ENCODE assay signal across 16 mouse cellular contexts in genomic region chr1:63369561-63369960, GRCm38 (mm10).
DNase-seq lines count a peak whose midpoint lies in the region; ATAC-seq and TF ChIP-seq lines count a peak whose summit lies in the region.
"Had no signal": no experiment of that assay in that cellular context is flagged by ENCODE, and none has a peak within 500 bp of the region (broad histone marks: within the 10 kb centered on the region; RNA-seq: fewer than 3 reads in every experiment).

No protein-coding gene starts in this region.

- H3K27me3 ChIP-seq in heart, embryonic 12.5 days (replicated peaks): no peaks in the 10 kb centered on the region
- no peaks in the 10 kb centered on the region for H3K27me3 ChIP-seq in hindbrain, embryonic 13.5 days
- H3K27me3 ChIP-seq in hindbrain, postnatal 0 days (ENCODE audit: insufficient read depth, low read length): no peaks in the 10 kb centered on the region
- H3K27me3 ChIP-seq: forebrain, embryonic 13.5 days; heart, embryonic 15.5 days had no signal

- ATAC-seq in heart, embryonic 12.5 days (ENCODE audit: insufficient number of reproducible peaks, low FRiP score): no peak
- ATAC-seq in hindbrain, embryonic 13.5 days (ENCODE audit: low FRiP score): no peak
- no peak for ATAC-seq in hindbrain, postnatal 0 days
- ATAC-seq: forebrain, embryonic 13.5 days; hindbrain, embryonic 16.5 days had no signal

- H3K9ac ChIP-seq in heart, embryonic 12.5 days: no peak overlapping the region
- H3K9ac ChIP-seq in hindbrain, embryonic 13.5 days: no peak overlapping the region
- H3K9ac ChIP-seq in hindbrain, postnatal 0 days (replicated peaks; ENCODE audit: low read length): no peak overlapping the region
- H3K9ac ChIP-seq: forebrain, embryonic 13.5 days; heart, embryonic 15.5 days had no signal

- peak; percentile 86 for DNase-seq in heart, adult 11 months
- DNase-seq in hindbrain, postnatal 0 days (ENCODE audit: low spot score): no peak
- DNase-seq in skeletal muscle tissue, adult 2 months (ENCODE audit: low read depth, low spot score): peak; percentile 19
- no peak for DNase-seq in ovary, postnatal 14 days (ENCODE audit: low spot score)
- DNase-seq: adrenal gland, adult 2 months; adrenal gland, postnatal 25 days; cerebellum, adult 2 months; cerebellum, postnatal 10 days; gastrocnemius, postnatal 36 days; kidney, adult 11 months had no signal

- H3K27ac ChIP-seq in heart, embryonic 12.5 days (ENCODE audit: poor library complexity, severe bottlenecking): no peak overlapping the region
- H3K27ac ChIP-seq in hindbrain, embryonic 13.5 days: peak overlapping the region; percentile 36; the same call in 1 of the 2 replicates
- H3K27ac ChIP-seq in hindbrain, postnatal 0 days: no peak overlapping the region
- H3K27ac ChIP-seq: embryonic facial prominence, embryonic 10.5 days; forebrain, embryonic 13.5 days; heart, embryonic 15.5 days had no signal

- no peak overlapping the region for H3K4me3 ChIP-seq in heart, embryonic 12.5 days
- no peak overlapping the region for H3K4me3 ChIP-seq in hindbrain, embryonic 13.5 days
- H3K4me3 ChIP-seq in hindbrain, postnatal 0 days (ENCODE audit: low read length): no peak overlapping the region
- H3K4me3 ChIP-seq: embryonic facial prominence, embryonic 10.5 days; forebrain, embryonic 13.5 days; heart, embryonic 15.5 days had no signal

- H3K36me3 ChIP-seq in heart, embryonic 12.5 days: no peaks in the 10 kb centered on the region
- no peaks in the 10 kb centered on the region for H3K36me3 ChIP-seq in hindbrain, embryonic 13.5 days
- H3K36me3 ChIP-seq in hindbrain, postnatal 0 days (ENCODE audit: insufficient read depth, low read length): no peaks in the 10 kb centered on the region
- H3K36me3 ChIP-seq: embryonic facial prominence, embryonic 10.5 days; heart, embryonic 15.5 days had no signal

- no peak overlapping the region for H3K4me2 ChIP-seq in heart, embryonic 12.5 days
- no peak overlapping the region for H3K4me2 ChIP-seq in hindbrain, embryonic 13.5 days
- no peak overlapping the region for H3K4me2 ChIP-seq in hindbrain, postnatal 0 days (ENCODE audit: low read depth, low read length)
- H3K4me2 ChIP-seq: forebrain, embryonic 13.5 days; heart, embryonic 15.5 days had no signal

- no peak for TF ChIP-seq CTCF in hindbrain, postnatal 0 days (IDR thresholded peaks at IDR 0.05; ENCODE audit: low read depth)

- no peaks in the 10 kb centered on the region for H3K4me1 ChIP-seq in heart, embryonic 12.5 days (replicated peaks)
- H3K4me1 ChIP-seq in hindbrain, embryonic 13.5 days (replicated peaks): peaks cover 13% of the 10 kb centered on the region
- no peaks in the 10 kb centered on the region for H3K4me1 ChIP-seq in hindbrain, postnatal 0 days (ENCODE audit: insufficient read depth, low read length)
- H3K4me1 ChIP-seq: heart, embryonic 15.5 days had no signal

- no peaks in the 10 kb centered on the region for H3K9me3 ChIP-seq in heart, embryonic 12.5 days (replicated peaks)
- no peaks in the 10 kb centered on the region for H3K9me3 ChIP-seq in hindbrain, embryonic 13.5 days
- no peaks in the 10 kb centered on the region for H3K9me3 ChIP-seq in hindbrain, postnatal 0 days (ENCODE audit: low read length)
- H3K9me3 ChIP-seq: embryonic facial prominence, embryonic 10.5 days; forebrain, embryonic 13.5 days; heart, embryonic 15.5 days had no signal

Comparison
In these comparisons a context has a peak if more than half of its experiments do, and no peak if none do; other contexts are left out.
1. DNase-seq: peak in heart, adult 11 months (single experiment) and skeletal muscle tissue, adult 2 months (single experiment); none in hindbrain, postnatal 0 days (single experiment) and ovary, postnatal 14 days (single experiment).